Mouse (Mus musculus): ENCODE data around the gene Scgb2b2.

The Scgb2b2 gene

DNA sequence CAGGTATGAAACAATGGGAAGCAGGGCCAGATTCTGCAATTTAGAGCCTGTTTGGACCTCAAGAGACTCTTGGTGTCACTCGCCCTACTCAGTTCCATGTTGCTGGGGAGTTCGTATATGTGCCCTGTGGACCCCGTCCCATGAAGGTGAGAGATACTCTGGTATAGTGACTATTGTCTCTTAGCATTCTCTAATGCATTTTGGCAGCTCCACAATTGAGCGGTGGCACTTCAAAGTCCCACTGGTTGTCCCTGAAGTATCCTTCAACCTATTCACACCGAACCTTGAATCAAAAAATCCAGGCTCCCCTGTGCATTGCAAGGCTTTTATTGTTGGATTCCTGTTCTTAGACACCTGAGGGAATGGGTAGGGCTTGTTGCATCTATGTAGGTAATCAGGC lies at the start of gene Scgb2b2:
Scgb2b2 (plus strand) TSS at position 301 of the 400 bp plus-strand sequence.
- DNase-seq (ENCODE audit: low read depth), result no peak

DNA sequence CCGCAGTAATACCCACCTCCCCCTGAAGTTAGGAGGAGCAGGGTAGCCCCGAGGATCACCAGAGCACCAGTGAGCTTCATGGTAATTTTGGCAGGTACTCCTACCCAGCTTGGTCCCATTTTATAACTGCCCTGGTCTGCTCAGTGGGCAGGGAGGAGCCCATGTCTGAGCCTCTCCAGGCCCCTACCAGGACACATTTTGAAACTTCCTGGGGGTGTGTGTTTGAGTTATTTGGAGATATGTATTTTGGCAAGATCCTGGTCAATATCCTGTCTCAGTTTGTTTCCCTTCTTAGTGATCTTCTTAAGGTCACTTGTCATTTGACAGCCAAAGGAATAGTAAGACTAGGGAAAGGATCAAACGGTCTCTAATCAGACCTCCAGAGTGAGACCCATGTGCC lies 1.4 kb downstream of the Scgb2b2 start, which contains the start of gene Scgb1b2:
Scgb1b2 (minus strand) TSS at position 101 of the 400 bp plus-strand sequence.
- no peak for DNase-seq (ENCODE audit: low read depth)
